Mouse (Mus musculus) testis, postnatal 14 days (tissue): Measurements from ENCODE around the gene Slc22a22.
"Not testable (repeated sequence)": the region's sequence is repeated elsewhere in the genome, so short reads cannot be mapped to it uniquely, and the experiment has no call there.

Experiments
- DNase-seq: peaks from one replicate; pipeline ENCODE4 v3.0.0; 2021; ENCODE audit warnings: low spot score

Gene Slc22a22

GRCm38 (mm10) chr15:57380381-57380780, 97.0 kb downstream of the Slc22a22 start:
- DNase-seq = peak; percentile 4

DNA sequence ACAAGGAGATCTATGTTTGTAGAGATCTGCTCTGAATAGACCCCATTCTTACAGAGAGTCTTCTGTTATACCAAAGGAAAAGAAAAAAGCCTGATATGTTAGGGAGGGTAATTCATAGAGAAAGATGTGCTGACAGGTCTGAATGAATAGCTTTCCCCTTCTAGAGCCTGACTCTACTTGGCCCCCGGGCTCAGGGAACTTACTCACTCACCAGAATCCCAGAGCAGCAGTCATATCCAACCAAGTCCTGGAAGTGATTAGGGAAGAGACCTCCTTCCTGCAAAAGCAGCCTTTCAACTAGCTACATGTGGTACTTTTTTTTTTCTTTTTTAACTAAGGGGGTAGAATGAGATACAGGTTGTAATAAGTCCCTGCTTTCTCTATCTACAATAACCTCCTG, 111.0 kb downstream of the Slc22a22 start:
- no peak for DNase-seq

GRCm38 (mm10) chr15:57355278-57355677, 122.1 kb downstream of the Slc22a22 start:
- no peak for DNase-seq

- no peak for DNase-seq
Measured at GRCm38 (mm10) chr15:57340499-57340898, 136.9 kb downstream of the Slc22a22 start.

GRCm38 (mm10) chr15:57331326-57331725, 146.1 kb downstream of the Slc22a22 start:
- no peak for DNase-seq

GRCm38 (mm10) chr15:57318001-57318400, 159.4 kb downstream of the Slc22a22 start:
- no peak for DNase-seq

GRCm38 (mm10) chr15:57316486-57316885, 160.9 kb downstream of the Slc22a22 start:
- DNase-seq = no peak

DNA sequence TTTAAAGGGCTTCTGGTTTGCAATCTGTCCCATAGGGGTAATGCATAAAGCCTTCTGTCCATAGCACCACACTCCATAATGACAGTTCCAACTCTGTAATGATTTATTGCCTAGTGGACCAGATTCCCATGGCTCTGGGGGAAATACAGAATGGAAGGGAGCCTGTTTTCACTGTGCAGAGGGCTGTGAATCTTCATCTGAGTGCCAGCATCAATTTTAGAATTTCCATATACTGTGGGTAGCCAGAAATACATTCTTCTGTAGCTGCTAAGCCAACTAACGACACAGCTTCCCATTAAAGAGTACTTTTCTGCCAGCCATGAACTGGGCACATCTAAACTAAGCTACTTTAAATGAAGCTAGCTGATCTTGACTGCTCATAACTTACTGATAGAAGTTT, 174.7 kb downstream of the Slc22a22 start:
- DNase-seq = no peak

DNA sequence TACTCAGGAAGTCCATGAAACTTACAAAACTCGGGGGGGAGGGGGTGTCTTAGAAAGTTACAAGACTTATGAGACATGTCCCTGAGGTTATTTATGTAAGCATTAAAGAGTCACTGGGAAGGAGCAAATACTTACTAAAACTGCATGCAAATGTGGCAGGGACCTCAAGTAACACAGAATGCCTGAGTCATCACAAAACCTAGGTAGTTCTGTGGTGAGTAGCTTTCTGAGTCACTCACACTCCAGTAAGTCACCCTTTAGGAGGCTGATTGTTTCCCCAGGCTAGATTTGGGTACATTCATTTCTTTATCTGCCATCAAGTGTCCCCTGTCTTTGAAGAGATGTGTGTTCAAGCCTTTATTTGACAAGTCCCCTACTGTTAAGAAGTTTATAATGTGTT, 198.9 kb downstream of the Slc22a22 start:
- no peak for DNase-seq

GRCm38 (mm10) chr15:57276411-57276810, 201.0 kb downstream of the Slc22a22 start:
- no peak for DNase-seq

- DNase-seq = not testable (repeated sequence)
Measured at GRCm38 (mm10) chr15:57240061-57240460, 237.4 kb downstream of the Slc22a22 start.

DNA sequence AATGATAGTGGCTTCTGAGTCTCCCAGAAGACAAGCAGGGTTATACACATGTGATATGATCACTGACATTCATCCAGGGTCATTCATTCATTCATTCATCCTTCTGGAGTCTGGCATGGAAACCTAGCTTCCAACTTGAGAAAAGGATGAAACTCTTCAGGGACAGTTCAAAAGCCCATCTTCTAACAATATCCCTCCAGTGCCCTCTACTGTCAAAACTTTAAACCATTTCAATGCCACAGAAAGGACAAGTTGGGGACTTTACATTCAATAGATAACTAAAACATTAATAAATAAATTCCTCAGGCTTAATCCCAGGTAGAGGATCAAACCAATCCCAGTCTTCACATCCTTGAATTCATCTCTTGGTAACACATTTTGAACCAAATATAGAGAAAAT, 247.0 kb downstream of the Slc22a22 start:
- DNase-seq = no peak

DNA sequence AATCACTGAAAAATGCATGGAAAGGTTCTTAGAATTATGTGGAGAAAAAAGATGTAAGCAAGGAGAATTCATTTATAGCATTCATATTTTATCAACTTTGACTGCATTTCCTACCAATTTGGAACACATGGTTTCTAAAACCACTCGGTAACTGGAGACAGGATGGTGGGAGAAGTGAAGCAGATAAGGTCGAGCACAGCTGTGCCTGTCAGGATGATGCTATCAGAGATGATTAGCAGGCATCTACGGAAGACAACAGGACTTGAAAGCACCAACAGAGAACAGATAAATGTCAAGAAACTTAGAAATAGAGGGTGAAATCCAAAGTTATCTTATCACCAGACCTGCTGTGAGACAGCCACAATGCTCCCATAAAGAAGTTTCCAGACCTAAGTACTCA, 272.1 kb downstream of the Slc22a22 start:
- DNase-seq = no peak

- no peak for DNase-seq
Measured at GRCm38 (mm10) chr15:57204444-57204930, 272.9 kb downstream of the Slc22a22 start.
